Mouse (Mus musculus): Measurements from ENCODE around the gene Plxna4.

Gene Plxna4

GRCm38 (mm10) chr6:32406316-32407095 is 181.5 kb downstream of the Plxna4 start:
- no peak for DNase-seq (ENCODE audit: low spot score)

GRCm38 (mm10) chr6:32402560-32403235 is 185.3 kb downstream of the Plxna4 start:
- no peak for DNase-seq (ENCODE audit: low spot score)

- DNase-seq (ENCODE audit: low spot score) = no peak
These were observed 189.7 kb downstream of the Plxna4 start for GRCm38 (mm10) chr6:32398261-32398660.

- DNase-seq (ENCODE audit: low spot score) = peak; percentile 86
These were observed 190.8 kb downstream of the Plxna4 start for GRCm38 (mm10) chr6:32397133-32397730.

- DNase-seq (ENCODE audit: low spot score) = no peak
These were observed 192.6 kb downstream of the Plxna4 start for GRCm38 (mm10) chr6:32395415-32395814.

- DNase-seq (ENCODE audit: low spot score) = no peak
These were observed 195.7 kb downstream of the Plxna4 start for GRCm38 (mm10) chr6:32392262-32392661.

GRCm38 (mm10) chr6:32388276-32388675 is 199.7 kb downstream of the Plxna4 start:
- peak; percentile 34 for DNase-seq (ENCODE audit: low spot score)

- no peak for DNase-seq (ENCODE audit: low spot score)
These were observed 201.1 kb downstream of the Plxna4 start for GRCm38 (mm10) chr6:32386915-32387314.

GRCm38 (mm10) chr6:32384937-32385336 is 203.1 kb downstream of the Plxna4 start:
- no peak for DNase-seq (ENCODE audit: low spot score)

GRCm38 (mm10) chr6:32384423-32384822 is 203.6 kb downstream of the Plxna4 start:
- DNase-seq (ENCODE audit: low spot score) = no peak

GRCm38 (mm10) chr6:32381516-32381915 is 206.5 kb downstream of the Plxna4 start:
- DNase-seq (ENCODE audit: low spot score) = no peak

- no peak for DNase-seq (ENCODE audit: low spot score)
These were observed 210.8 kb downstream of the Plxna4 start for GRCm38 (mm10) chr6:32377181-32377580.

- no peak for DNase-seq (ENCODE audit: low spot score)
These were observed 214.0 kb downstream of the Plxna4 start for GRCm38 (mm10) chr6:32373931-32374361.

GRCm38 (mm10) chr6:32369092-32369491 is 218.9 kb downstream of the Plxna4 start:
- DNase-seq (ENCODE audit: low spot score) = no peak

- DNase-seq (ENCODE audit: low spot score) = no peak
These were observed 219.6 kb downstream of the Plxna4 start for GRCm38 (mm10) chr6:32368408-32368807.

- DNase-seq (ENCODE audit: low spot score) = no peak
These were observed 223.1 kb downstream of the Plxna4 start for GRCm38 (mm10) chr6:32364933-32365332.

- no peak for DNase-seq (ENCODE audit: low spot score)
These were observed 224.4 kb downstream of the Plxna4 start for GRCm38 (mm10) chr6:32363489-32364068.

GRCm38 (mm10) chr6:32362421-32362820 is 225.6 kb downstream of the Plxna4 start:
- DNase-seq (ENCODE audit: low spot score) = no peak

GRCm38 (mm10) chr6:32359675-32360074 is 228.3 kb downstream of the Plxna4 start:
- no peak for DNase-seq (ENCODE audit: low spot score)

- DNase-seq (ENCODE audit: low spot score) = no peak
These were observed 230.5 kb downstream of the Plxna4 start for GRCm38 (mm10) chr6:32357497-32357896.

- DNase-seq (ENCODE audit: low spot score) = no peak
These were observed 232.4 kb downstream of the Plxna4 start for GRCm38 (mm10) chr6:32355559-32355958.

- DNase-seq (ENCODE audit: low spot score) = no peak
These were observed 239.0 kb downstream of the Plxna4 start for GRCm38 (mm10) chr6:32348996-32349395.

- DNase-seq (ENCODE audit: low spot score) = no peak
These were observed 239.9 kb downstream of the Plxna4 start for GRCm38 (mm10) chr6:32348126-32348525.
